Mouse (Mus musculus): Measurements from ENCODE around the gene Clcn7.

The Clcn7 gene

DNA sequence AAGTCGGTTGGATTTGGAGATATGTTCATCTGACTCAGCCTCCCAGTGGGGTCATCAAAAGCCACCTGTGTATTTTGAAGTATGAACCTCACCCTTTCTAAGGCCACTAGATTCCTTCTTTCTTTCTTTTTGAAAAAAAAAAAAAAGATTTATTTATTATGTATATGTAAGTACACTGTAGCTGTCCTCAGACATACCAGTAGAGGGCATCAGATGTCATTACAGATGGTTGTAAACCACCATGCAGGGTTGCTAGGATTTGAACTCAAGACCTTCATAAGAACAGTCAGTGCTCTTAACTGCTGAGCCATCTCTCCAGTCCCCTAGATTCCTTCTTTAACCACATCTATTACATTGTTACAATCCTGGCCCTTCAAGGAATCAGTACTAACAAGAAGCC lies 3.1 kb upstream of the Clcn7 start:
- DNase-seq: no peak

DNA sequence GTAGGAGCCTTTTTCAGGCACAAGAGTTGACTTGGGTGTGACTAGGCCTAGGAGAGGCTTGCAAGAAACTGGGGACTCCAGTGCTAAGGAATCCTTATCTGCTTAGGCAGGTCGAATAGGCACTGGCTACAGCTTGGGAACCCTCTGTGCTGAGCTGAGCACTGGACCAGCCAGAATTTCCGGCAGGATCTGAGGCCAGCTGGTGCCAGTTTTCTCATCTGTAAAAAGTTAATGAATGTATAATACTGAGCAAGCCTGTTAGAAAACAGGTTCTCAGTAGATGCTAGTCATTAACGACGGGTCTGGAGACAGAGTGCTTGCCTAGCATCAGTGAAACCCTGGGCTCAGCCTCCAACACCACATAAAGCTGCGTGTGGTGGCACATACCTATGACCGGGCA lies 2.4 kb downstream of the Clcn7 start:
- DNase-seq: no peak

DNA sequence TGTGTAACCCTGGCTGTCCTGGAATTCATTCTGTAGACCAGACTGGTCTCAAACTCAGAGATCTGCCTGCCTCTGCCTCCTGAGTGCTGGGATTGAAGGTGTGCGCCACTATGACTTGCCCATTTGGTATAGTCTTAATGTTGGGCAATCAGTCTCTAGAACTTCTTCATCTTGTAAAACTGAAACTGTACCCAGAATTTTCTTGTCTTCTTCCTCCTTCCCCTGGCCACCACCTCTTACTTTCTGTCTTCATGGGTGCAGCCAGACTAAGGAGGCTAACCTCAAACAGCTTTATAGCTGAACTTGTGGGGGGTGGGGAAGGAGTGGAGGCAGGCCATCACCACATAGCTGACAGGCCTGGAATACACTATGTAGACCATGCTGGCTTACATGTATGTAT lies 5.6 kb downstream of the Clcn7 start:
- no peak for DNase-seq

DNA sequence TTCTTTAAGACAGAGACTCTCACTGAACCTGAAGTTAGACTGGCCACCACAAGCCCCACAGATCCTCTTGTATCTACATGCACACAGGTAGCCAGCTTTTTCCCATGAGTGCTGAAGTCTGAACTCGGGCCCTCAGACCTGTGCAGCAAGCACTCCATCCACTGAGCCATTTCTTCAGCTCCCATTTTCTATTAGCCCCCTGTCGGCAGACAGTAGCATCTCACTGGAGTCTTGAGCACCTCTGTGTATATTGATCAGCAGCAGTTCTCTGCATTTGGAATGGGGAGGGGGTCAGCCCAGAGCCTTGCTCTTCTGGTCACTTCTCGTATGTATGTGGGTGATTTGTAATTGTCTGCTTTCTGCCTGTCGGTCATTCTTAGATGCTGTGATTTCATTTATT lies 6.8 kb downstream of the Clcn7 start:
- DNase-seq: no peak

DNA sequence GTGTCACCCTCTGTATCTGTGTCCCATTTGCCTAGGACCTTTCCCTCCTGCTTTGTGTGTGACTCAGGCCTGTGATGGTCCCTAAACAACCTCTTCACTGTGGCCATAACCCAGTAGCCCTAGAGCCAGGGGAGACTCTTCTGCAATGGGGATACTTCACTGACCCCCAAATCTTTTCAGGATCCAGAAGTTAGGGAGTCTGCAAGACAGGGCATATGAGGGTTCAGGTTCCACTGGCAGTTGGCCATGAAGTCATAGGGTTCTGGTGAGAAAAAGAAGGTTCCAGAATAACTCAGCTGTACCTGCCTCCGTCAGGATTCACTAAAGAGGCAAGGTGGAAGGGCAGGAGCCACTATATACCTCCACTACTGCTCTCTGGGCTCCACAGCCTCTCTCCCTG lies 29.0 kb downstream of the Clcn7 start, which contains the start of gene Ccdc154:
Ccdc154 (plus strand) TSS at position 301 of the 400 bp plus-strand sequence.
- DNase-seq: no peak

DNA sequence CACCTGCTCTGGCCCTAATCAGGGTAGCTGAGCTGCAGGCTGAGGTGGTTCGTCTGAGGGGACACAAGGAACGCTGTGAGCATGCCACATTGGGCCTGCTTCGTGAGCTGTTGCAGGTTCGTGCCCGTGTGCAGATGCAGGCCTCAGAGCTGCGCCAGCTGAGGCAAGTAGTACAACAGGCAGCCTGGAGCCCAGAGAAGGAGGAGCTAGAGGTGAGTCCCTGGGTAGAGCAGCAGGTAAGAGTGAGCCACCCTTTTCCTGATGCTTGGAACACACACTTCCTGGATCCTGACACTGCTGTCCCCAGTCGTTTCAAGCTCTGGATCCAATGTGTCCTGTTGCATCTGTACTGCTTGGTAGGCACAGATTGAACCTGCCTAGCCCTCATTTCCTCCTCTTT lies 30.2 kb downstream of the Clcn7 start:
- no peak for DNase-seq

DNA sequence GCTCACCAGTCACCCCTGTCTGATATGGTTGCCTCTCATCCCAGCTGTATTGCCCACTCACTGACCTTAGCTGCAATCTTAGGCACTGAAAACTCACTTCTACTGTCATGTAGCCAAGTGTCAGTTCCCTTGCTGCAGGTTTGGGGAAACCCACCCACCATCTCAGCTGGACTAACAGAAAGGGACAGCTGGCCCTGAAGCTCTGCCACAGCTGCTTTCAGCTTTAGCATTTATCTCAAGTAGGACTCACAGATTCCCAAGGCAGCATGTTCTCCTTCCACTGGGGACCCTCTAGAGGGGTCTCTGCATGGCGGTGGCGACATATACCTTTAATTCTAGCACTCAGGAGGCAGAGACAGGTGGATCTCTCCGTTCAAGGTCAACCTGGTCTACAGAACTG lies 31.6 kb downstream of the Clcn7 start:
- no peak for DNase-seq

DNA sequence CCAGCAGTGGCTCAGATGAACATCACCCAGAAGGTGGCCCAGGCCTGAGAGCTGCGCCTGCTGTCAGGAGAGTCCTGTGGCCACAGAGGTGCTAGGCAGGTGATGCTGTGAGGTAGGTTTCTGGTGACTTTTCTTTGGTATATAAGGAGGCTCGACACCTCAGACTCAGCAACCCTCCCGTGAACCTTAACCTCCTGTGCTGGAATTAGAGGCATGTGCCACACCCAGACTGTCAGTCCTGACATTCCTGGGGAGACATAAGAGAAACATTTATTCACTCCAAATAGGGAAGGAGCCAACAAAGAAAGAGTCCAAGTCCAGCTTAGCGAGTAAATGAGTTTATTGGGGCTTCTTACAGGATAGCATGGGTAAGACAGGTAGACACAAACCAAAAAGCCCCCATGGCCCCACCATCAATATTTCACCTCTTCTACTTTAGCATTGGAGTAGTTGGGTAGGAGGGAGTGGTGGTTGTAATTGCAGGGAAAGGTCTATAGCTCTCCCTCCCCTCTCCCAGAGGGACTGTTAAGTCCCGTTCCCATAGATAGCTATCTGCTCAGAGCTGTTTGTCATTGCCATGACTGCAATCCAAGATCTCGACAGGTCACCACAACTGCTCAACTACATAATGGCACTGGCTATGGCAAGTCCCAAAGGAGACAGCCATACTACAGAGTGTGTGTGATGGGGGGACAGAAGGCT lies 32.9 kb downstream of the Clcn7 start:
- DNase-seq: no peak

DNA sequence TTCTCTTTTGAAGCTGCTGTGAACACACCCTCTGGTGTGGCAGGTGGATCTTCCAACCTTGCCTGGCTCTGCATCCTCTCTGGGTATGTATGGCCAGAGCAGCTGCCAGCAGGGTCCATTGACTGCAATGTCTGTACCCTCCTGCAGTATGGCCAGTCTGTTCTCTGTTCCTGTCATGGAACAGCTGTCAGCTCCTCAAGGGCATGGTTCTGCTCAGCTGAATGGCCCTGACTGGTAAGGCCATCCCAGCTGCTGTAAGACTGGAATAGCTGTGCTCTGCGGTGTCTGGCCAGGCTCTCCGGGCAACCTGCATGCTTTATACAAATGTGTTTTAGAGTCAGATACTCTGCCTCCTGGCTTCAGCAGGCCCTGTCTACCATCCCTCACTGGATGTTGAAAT lies 36.5 kb downstream of the Clcn7 start:
- DNase-seq: no peak

DNA sequence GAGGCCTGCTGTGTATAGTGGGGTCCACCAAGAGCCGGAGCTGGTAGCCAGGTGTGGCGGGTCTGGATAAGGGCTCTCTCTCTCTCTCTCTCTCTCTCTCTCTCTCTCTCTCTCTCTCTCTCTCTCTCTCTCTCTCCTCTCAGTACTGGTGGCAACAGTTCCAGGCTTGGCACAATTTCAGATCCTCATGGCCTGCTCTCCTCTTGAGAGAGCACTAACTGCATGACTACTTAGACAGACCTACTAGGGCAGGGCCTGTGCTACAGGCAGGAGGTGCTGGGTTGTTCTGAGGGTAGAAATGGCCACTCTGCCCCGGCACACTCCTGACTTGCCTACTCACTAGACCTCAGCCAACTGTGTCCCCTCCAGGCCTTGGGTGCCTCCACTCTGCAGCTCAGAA lies 39.4 kb downstream of the Clcn7 start:
- no peak for DNase-seq

DNA sequence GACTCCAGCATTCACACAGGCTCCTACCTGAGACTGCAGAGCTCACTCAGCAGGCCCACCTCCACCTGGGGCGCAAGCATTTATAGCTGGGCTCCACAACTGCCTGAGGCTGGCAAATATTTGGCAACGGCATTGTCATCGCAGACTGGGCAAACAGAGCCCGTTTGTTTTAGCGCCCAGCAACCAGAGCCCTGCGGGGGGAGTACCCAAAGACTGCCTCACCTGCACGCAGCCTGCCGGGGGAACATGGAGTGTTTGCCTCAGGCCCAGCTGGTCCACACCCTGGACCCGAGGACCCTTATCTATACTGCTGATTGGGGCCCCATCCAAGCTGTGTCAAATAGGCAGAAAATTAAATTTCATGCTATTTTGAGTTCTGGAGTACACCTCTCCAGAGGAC lies 42.2 kb downstream of the Clcn7 start, which contains the start of gene Gm38655:
Gm38655 (minus strand) TSS at position 61 of the 400 bp plus-strand sequence.
- DNase-seq: no peak

DNA sequence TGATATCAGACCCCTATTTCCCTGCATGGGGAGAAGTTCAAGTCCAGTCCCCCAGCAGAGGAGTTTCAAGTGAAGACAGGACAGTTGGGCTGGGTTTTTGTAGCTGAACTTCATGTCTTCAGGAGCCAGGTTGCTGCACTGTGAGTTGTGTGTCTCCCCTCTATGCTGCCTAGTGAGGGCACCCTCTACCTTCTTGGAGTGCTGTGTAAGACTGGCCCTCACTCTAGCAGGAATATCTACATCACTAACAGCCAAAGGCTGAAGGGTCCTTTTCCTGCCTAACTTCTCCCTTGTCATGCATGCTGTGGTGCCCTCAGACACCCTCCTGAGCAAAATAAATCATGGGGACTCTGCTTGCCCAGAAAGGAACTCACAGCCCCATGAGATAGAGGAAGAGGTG lies 50.0 kb downstream of the Clcn7 start:
- DNase-seq: peak; percentile 32

DNA sequence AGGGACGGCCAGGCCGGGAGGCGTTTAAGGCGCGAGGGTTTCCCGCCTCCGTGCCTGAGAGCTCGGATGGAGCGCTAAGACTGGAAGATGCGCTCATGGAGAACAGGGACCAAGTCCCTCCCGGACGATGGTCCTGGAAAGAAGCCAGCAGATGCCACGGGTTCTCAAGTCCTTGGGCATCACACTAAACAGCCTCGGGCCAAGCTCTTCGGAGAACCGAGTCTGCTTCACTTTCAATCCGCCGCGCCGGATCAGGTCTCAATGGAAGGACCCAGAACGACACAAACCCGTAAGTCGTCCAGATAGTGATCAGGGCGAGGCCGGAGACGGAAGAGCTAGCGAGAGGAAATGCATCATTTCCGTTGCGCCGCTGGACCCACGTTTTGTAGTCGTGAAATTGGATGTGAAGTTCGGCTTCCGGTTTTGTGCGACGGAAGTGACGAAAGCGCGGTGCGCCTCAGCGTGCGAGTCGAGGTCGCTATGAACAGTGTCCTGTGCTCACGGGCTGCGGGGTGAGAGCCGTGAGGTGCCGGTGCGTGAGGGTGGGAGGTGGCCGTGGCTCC lies 51.0 kb downstream of the Clcn7 start, which contains the start of gene BC003965:
BC003965 (plus strand) TSS at position 426 of the 563 bp plus-strand sequence.
- peak; percentile 98 for DNase-seq

DNA sequence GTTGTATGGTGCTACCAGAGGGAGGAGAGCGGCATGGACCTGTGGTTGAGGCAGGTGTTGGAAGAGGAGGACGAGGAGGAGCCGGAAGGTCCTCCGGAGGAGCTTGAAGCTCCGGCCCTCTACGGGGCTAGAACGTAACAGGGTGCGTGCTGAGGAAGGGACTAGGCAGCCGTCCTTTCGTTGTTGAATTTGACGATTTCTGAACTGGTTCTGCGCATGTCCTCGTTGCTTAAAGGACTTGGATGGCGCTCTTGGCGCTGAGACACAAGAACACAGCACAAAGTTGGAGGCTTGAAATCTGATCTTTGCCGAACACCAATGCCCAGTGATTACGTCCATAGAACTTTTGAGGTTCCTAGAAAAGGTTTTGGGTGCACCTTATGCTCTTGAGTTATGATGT lies 51.8 kb downstream of the Clcn7 start:
- no peak for DNase-seq

DNA sequence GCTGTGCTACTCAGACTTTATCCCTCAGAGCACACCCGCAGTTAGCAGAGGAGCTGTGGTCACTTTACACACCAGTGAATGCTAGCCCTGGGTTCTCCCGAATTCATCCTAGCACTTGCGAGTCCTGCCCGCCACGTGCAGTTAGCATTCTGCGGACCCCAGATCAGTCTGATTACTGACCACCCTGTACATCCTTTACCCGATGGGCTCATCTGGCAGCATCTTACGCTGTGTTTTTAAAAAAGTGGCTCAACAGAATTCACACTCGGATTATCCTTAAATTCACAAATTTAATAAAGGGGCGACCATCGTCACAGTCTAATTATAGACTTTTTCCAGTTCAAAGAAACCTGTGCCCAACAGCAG lies 54.6 kb downstream of the Clcn7 start:
- DNase-seq: peak; percentile 25

DNA sequence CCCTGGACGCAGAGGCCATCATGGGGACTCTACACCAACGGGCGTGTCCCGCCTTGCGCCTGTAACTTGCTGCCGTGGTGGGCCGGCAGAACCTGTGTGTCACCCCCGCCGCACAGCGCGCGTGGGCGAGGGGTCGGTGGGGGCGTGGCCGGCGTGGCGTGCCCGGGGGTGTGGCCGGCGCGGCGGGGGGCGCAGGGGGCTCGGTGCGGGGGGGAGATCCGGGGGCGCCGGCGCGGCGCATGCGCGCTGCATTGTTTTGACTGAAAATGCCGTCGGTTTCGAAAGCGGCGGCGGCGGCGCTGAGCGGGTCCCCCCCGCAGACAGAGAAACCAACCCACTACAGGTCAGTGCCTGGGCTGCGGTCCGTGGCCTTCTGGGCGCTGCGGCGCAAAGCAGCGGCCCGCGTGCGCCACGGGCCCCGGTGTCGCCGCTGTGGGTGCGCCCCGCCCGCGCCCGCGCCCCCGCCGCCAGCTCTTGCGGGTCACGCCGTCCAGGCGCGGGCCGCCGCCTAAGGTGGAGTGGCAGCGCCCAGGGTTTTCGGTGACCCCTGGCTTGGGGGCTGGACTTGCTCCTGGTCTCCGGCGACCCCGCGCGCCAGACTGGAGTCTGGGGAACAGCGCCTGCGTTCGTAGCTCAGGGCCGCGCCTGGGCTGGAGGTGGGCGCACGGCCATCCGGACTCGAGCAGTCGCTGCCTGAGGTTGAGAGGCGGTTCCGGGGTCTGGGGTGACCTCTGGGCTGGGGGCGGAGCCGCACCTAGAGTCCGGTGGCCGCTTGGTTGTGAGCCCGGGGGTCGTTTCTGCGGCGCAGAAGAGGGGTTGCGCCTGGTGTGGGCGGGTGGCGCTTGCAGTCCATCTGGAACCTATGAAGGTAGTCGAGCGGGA lies 55.2 kb downstream of the Clcn7 start, which contains the start of gene Unkl:
Unkl (plus strand) TSS at position 248 of the 882 bp plus-strand sequence.
- peak; percentile 93 for DNase-seq

DNA sequence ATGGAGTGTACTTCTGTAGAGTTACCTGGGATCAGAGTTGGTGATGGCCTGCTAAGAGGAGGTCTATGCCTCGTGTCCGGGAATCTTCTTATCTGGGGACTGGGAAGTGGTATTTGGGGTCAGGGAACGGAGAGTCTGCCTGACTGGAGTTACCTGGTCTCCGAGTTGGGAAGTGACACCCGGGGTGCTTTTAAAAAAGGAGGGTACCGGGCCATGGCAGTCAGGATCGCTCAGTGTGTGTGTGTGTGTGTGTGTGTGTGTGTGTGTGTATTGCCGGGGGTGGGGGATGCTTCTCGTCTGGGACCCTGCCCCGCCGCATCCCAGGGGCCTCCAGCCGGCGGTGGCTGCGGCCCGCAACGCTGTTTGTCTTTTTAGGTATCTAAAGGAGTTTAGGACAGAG lies 55.9 kb downstream of the Clcn7 start:
- DNase-seq: peak; percentile 34

DNA sequence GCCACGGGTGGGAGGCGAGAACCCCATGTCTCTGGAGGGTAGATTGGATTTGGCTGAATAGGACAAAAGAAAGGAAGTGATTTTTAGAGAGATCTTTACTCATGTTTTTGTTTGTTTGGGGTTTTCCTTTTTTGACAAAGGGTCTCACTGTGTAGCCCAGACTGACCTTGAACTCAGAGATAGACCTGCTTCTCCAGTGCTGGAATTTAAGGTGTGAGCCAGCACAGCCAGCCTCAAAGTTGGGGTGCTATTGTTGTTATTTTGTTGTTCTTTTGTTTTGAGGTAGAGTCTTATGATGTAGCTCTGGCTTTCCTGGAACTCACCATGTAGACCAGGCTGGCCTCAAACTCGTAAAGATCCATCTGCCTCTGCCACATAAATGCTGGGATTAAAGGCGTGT lies 69.2 kb downstream of the Clcn7 start:
- no peak for DNase-seq

DNA sequence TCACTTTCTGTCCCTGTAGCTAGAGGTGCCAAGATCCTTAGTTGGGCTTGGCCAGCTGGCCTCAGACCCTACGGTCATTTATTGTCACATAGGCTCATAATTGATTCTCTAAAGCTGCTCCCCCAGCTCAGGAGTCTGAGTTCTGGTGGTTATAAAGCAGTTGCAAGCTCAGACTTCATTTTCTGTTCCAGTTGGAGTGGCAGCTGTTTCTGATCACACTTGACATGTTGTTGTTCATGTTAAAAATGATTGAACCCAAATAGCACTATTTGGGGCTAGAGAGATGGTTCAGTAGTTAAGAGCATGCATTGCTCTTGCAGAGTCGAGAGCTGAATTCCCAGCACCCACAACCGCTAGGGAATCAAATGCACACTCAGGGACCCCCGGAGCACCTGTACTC lies 76.8 kb downstream of the Clcn7 start:
- DNase-seq: no peak

DNA sequence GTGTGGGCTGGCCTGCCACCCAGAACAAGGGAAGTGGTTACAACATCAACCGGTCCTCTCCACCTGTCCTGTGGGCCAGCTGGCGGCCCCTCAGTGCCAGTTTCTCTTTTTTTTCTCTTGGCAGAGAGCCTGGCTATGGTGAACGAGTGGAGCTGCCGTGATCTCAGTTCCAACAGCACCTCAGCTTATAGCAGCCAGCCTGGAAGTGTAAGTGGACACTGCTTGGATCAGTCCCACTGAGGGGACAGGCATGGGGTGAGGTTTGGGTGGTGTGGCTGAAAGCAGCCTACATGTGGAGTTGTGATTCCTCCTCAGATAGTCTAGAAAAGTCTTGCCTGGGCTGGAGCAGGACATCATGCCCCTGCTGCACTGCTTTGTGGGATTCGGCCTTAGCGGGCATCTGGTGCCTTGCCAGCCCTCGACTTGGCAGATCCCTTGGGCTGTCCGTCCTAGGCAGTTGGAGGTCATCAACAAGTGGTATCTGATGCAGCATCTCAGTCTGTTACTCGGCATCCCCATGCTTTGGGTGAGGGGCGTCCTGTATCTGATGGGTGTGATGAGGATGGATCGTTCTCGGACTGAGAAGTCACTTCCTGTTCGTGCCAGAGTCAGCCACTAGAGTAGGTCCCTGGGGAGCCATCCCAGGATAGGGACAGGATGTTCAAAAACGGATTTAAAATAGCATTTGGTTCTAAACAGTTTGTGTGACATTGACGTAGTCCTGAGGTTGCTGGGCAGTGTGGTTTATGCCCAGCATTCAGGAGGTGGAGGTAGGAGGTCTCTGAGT lies 77.7 kb downstream of the Clcn7 start:
- DNase-seq: no peak

DNA sequence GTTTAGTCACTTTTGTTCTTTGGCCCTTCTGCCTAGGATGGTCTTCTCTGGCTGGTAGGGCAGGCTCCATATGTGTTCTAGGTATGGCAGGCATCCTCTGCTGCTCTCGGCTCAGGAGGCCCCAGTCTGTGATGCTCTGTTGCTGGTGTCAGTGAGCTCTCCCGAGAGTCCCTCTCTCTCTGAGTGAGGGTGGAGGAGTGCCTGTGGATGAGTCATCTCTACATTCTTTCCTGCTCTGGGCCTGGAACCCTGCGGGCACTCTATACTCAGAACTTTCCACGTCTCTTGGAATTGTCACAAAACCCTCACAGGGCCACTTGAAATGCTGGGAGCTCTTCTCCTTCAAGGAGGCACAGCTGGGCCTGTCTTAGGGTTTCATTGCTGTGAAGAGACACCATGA lies 78.5 kb downstream of the Clcn7 start:
- no peak for DNase-seq
